Mouse (Mus musculus) ovary, postnatal 14 days (tissue): ENCODE data around the gene Olfr406.

Experiments
- DNase-seq: peaks from one replicate; pipeline ENCODE4 v3.0.0; 2022; ENCODE audit warnings: low spot score

Olfr406 gene

DNA sequence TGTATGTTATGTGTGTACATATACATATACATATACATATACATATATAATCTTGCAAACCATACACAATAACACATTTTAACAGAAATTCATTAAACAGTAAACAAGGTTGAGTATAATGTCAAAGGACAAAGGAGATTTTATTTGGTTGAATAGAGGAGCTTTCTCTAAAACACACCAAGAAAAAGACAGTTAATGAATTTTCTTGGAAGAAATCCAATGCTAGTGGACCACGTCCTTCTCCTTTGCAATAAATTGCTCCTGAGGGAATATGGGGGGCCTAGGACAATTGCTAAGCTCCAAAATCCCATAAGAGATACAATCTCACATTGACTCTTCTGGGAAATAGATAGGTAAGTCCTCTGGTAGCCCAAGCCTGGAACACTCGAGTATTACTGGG is at the start of gene Olfr406:
Gene Olfr406 (plus strand): TSS at position 301 of the 400 bp plus-strand sequence.
- no peak for DNase-seq

DNA sequence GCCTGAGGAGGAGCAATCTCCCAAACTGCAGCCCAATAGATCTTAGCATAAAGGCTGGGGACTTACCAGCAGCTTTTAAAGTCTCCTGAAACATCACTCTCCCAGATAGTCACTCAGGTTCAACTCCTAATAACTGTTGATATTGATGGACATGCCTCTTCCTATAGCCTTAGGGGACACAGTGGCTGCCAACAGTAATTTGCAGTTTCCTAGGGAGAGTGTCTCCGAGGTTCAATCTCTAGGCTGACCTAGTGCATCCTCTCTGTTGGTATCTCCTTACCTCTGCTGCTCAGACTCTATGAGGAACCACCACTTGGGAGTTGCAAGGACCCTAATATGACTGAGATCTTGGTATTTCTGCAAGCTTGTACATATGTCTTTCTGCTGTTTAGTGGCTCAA is 48.3 kb upstream of the Olfr406 start, which contains the start of gene Olfr43:
Gene Olfr43 (minus strand): TSS at position 101 of the 400 bp plus-strand sequence.
- no peak for DNase-seq

DNA sequence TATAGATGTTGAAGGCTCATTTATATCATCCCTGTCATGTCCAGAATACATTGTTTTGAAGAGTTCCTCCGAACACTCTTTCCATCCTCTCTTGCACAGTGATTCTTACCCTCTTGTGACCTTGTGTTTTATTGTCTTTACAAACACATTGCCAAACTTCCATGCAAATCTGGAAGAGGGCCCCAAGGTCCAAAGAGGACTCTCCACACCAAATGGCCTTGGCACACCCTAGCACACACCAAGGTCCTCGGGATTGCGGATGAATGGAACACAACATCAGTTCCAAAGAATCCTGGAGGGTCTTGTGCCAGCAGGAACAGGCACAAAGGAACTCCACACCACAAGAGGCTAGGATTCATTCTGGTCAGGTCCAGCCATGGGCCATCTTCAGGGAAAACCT is 18.4 kb upstream of the Olfr406 start:
- DNase-seq: no peak

DNA sequence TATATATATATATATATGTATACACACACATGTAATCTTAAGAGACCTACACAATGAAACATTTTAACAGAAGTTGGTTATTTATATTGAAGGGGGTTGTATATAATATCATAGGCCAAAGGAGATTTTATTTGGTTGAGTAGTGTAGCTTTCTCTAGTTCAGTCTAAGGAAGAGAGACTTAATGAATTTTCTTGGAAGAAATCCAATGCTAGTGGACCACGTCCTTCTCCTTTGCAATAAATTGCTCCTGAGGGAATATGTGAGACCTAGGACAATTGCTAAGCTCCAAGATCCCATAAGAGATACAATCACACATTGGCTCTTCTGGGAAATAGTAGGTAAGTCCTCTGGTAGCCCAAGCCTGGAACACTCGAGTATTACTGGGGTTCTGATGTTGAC is 23.8 kb downstream of the Olfr406 start, which contains the start of gene Olfr59:
Gene Olfr59 (plus strand): TSS at position 301 of the 400 bp plus-strand sequence.
- no peak for DNase-seq

DNA sequence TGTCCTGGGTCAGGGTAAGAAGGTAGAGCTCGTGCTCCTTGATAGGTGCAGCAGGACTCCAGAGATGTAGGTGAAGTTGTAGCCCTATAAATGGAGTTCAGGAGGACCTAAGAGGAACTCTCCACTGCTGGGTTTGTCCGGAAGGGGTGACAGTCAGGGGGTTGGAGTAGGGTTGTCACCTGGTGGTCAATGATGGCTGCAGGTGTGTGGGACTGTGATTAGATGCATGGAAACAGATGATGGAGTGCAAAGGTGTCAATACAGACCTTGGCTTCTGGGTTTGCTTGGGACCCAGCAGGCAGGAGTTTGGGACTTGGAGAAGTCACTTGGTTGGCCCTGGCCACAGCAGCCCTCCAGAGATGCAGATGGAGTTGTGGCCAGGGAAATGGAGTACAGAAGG is 27.6 kb downstream of the Olfr406 start:
- DNase-seq: no peak
